Mouse (Mus musculus) heart, adult 8-10 months (tissue): ENCODE measurements around the gene Abcc4. TPM values are rescaled to one million over a fixed set of nuclear protein-coding genes. Genes with fewer than 3 reads are reported as not detected.
A peak's percentile ranks its signal among the peaks of the same experiment; 100 is the strongest.

Experiments used
- DNase-seq: peaks from one replicate; pipeline ENCODE4 v3.0.0; 2022; ENCODE audit warnings: low spot score
- total RNA-seq, 4 experiments: library from RNA; stranded (reverse); gene quantifications; 2 replicates each; pipeline ENCODE4 v1.2.4; 2022

The Abcc4 gene
- total RNA-seq, result 1 to 10 TPM; 7.4 to 9.9 (median 8.5) TPM

DNA sequence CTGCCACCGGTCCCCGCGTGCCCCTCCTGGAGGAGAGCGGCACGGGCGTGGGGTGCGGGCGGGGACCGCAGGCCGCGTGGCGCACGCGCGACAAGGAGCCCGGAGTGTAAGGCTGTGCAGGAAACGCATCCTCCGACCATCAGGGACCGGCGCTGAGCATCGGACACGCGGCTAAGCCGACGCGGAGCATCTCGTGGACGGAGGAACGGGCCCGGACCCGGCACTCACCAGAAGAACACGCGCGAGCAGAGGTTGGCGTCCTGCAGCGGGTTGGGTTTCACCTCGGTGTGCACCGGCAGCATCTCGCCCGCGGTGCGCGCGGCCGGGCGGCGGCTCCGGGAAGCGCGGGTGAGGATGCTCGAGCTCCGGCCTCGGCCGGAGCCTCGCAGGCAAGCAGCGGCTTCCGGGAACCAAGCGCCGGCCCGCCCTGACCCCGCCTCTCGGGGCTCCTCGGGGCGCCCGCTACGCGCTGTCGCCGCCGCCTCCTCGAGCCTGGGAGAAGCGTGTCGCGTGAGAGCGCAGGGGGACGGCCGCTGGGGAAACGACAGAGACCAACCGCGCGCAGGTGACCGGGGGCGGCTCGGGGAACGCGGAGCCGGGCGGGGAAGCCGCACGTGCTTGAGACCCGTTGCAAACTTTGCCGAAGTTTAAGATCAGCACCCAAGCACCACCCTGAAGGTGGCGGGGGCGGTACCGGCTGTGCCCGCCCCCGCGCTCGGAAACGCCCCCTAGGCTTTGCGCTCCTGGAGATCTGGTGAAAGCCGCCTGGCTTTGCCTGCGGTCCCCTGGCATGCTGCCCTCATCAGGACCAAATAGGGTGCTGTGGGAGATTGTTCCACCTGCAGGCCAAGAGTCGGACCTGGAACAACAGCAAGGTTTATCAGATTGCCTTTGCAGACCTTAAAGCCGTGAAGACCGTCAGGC lies at the start of gene Abcc4:
Abcc4 (minus strand) TSS at position 412 of the 924 bp plus-strand sequence.
- peak; percentile 81 for DNase-seq

- no peak for DNase-seq
These were observed 45.3 kb upstream of the Abcc4 start for GRCm38 (mm10) chr14:118751193-118751753.

DNA sequence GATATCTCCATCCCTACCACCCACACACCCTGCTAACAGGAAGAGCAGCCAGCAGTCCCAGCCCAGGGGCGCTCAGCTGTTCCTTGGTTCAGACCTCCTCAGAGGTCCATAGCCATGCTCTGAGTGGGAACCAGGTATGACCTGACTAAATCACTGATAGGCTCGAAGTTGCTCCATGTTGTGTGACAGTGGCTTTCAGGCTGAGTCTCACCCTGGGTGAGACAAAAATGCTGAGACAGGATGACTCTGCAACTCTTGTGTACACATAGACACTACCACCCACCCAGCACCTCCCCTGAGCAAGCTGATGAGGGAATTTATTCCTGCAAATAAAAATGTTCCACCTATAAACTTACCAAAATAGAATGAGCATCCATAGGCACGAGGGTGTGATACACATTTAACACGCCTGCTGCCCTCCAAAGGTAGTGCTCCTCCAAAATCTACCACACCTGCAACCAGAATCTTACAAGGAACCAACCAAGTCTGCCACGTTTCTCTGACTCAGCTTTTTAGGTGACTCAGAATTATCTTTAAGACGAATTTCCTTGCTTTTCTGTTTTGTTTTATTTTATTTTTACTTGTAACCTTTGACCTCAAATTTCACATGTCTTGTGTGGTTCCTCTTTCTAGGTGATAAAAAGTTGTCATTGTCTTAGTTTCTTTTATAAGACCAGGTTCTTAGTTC lies 44.6 kb upstream of the Abcc4 start:
- DNase-seq, result no peak

DNA sequence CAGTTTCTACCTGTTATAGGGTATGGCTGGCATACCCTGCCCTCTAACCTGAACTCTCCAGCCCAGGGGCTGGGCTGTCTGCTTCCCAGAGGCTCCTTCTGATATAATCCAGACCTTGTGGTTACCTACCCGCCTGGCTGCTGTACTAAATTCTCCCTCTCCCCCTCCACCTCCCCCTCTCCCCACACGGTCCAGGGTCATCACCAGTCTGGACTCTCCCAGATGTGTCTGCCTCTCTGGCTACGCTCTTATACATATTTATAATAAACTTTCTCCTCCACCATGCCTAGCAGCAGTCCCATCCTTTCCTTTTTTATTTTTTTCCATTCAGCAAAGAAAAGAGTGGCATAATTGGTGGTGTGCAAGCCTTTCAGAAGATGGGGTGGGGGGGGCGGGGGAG lies 43.7 kb upstream of the Abcc4 start:
- DNase-seq, result no peak

- no peak for DNase-seq
These were observed 43.0 kb upstream of the Abcc4 start for GRCm38 (mm10) chr14:118749068-118749467.

- no peak for DNase-seq
These were observed 36.8 kb upstream of the Abcc4 start for GRCm38 (mm10) chr14:118742862-118743261.

- no peak for DNase-seq
These were observed 35.8 kb upstream of the Abcc4 start for GRCm38 (mm10) chr14:118741780-118742179.

GRCm38 (mm10) chr14:118737251-118737888 lies 31.4 kb upstream of the Abcc4 start:
- no peak for DNase-seq

DNA sequence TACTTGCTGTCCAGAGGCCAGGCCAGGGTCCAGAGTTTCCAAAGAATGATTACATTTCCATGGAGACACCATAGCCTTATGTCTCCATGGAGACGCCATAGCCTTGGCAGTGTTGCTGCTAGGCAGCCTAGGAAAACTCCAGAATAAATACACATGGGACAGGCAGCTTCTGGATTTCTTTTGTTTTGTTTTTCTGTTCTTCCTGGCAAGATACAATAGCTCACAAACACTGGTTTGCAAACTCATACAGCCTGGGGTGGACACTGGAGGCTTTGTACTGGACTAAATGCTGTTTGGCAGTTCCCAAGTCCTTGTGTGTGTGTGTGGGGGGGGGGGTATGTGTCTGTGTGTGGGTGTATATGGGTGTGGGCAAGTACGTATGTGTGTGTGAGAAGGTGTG lies 29.1 kb upstream of the Abcc4 start:
- no peak for DNase-seq

DNA sequence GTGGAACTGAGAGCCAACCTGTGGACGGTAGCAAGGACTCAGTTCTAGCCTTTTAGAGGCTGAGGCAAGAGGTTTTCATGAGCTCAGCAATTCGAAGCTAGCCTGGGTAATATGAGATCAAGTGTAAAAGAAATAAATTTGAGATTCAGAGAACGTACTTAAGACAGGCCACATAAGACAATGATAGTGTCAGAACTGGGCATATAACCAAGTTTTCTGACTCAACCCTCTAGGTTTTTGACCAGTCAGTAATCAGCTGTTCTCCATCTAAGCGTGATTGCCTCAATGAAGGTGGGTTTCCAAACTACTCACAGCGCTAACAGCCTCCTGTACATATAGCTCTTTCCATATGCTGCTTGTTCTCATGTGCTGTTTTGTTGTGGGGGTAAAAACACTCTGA lies 27.1 kb upstream of the Abcc4 start:
- no peak for DNase-seq

GRCm38 (mm10) chr14:118730631-118731030 lies 24.6 kb upstream of the Abcc4 start:
- no peak for DNase-seq

DNA sequence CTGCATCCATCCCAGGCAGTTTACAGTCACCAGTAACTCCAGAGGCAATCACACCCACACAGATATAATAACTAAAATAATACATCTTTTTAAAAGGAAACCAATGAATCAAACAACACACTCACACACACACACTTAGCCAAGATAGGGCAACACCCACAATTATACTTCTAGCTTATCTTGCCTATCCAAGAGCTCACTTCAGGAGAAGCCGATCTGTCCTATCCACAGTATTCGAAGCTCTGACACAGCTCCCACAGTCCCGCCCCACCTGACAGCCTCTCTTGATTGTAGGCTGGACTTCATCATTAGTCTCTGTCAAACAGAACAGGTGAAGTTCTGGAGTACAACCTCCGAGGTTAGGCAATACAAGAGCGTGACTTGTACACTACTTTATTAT lies 19.4 kb upstream of the Abcc4 start:
- no peak for DNase-seq

- no peak for DNase-seq
These were observed 18.1 kb upstream of the Abcc4 start for GRCm38 (mm10) chr14:118723920-118724693.

DNA sequence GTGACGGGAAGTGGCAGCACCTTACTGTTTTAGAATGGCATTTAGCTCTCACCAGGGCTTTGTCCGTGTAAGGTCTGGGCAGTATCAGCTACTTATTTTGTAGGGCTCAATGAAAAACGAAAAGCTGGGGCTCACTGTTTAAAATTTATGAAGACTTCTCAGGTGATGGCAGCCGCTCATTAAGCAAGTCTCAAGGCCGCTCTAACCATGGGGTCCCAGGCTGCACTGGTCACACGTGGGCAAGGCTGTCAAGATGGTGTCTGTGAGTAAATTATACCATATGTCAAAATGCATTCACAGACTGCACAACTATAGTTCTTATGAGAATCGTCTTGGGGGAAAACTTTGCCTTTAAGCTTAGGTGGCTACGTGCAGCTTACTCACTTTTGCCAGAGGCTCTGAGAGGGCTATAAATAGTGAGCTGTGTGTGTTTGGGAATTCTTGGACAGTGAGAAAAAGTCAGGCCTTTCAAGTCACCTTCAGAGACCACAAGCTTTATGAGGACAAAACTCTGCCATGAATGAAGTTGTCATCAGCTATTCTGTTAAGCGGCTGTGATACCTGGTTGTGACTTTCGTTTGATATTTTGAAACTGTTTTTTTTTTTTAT lies 13.7 kb upstream of the Abcc4 start:
- DNase-seq, result no peak

DNA sequence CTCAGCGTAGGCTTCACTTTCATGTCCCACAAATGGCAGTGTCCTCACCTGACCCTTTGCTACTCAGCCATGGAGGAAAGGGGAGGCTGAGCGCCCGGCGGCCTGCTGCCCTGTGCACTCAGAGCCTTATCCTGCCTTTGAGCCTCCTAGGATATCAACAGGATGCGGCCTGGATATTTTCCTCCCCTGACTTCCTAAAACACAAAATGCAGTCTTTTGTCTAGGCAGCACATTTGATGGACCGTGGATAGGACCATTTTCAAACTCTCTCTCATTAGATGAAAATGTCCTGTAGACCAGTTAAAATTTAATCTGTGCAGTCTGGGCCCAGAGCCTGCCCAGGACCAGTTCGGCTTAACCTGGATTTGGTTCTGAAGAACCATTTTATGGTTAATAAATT lies 12.6 kb upstream of the Abcc4 start:
- peak; percentile 48 for DNase-seq

GRCm38 (mm10) chr14:118716372-118717312 lies 10.6 kb upstream of the Abcc4 start:
- peak; percentile 63 for DNase-seq

- no peak for DNase-seq
These were observed 8.7 kb upstream of the Abcc4 start for GRCm38 (mm10) chr14:118714720-118715119.

GRCm38 (mm10) chr14:118714320-118714719 lies 8.3 kb upstream of the Abcc4 start:
- DNase-seq, result no peak

- no peak for DNase-seq
These were observed 7.8 kb upstream of the Abcc4 start for GRCm38 (mm10) chr14:118713869-118714268.

GRCm38 (mm10) chr14:118713408-118713807 lies 7.4 kb upstream of the Abcc4 start:
- DNase-seq, result no peak
